Mouse (Mus musculus) heart, embryonic 16.5 days (tissue): ENCODE measurements around the gene Rplp0. TPM values are rescaled to one million over a fixed set of nuclear protein-coding genes. Genes with fewer than 3 reads are reported as not detected.
A peak's percentile ranks its signal among the peaks of the same experiment; 100 is the strongest.

Experiments
- ATAC-seq: fragments of 200-750 bp; cut with Nextera tagmentation; replicated peaks from 2 replicates; pipeline ENCODE4 v1.8.0; 2017; ENCODE audit warnings: moderate number of reproducible peaks; ENCODE audit not compliant: insufficient read depth, low FRiP score; ENCODE audit errors: extremely low read depth
- H3K27ac ChIP-seq: fragments of 300-500 bp; sonication (generic); 2 replicates; pipeline ENCODE4 v1.5.1; 2014; ENCODE audit warnings: mild to moderate bottlenecking, low read length, control low read depth, moderate library complexity
- H3K27me3 ChIP-seq: fragments of 300-500 bp; sonication (generic); 2 replicates; pipeline ENCODE4 v1.6.1; 2014; ENCODE audit warnings: low read length, mixed read lengths; ENCODE audit not compliant: control insufficient read depth, insufficient read depth
- H3K36me3 ChIP-seq: fragments of 300-500 bp; sonication (generic); 2 replicates; pipeline ENCODE4 v1.6.1; 2014; ENCODE audit not compliant: control insufficient read depth, insufficient read depth
- H3K4me1 ChIP-seq: fragments of 300-500 bp; sonication (generic); 2 replicates; pipeline ENCODE4 v1.6.1; 2014; ENCODE audit warnings: low read length, mixed read lengths; ENCODE audit not compliant: control insufficient read depth, insufficient read depth
- H3K4me2 ChIP-seq: fragments of 300-500 bp; sonication (generic); 2 replicates; pipeline ENCODE4 v1.6.1; 2014; ENCODE audit warnings: low read depth, mild to moderate bottlenecking, control low read depth, low read length
- H3K4me3 ChIP-seq: fragments of 300-500 bp; sonication (generic); 2 replicates; pipeline ENCODE4 v1.5.1; 2014; ENCODE audit warnings: mild to moderate bottlenecking, control low read depth, low read length
- H3K9ac ChIP-seq: fragments of 300-500 bp; sonication (generic); 2 replicates; pipeline ENCODE4 v1.6.1; 2014; ENCODE audit warnings: low read length, control low read depth
- H3K9me3 ChIP-seq: fragments of 300-500 bp; sonication (generic); replicated peaks from 2 replicates; pipeline ENCODE4 v1.6.1; 2016; ENCODE audit warnings: low read length; ENCODE audit not compliant: control insufficient read depth
- WGBS: fragments of 180-500 bp; shearing (Covaris S2); extraction: QIAGEN DNeasy Blood & Tissue Kit; methylation state at CpG from one replicate; pipeline ENCODE4 v1.1.7; 2014; 5-methylcytosine and 5-hydroxymethylcytosine counted together
- polyA plus RNA-seq: library from polyadenylated mRNA; unstranded; fragments of >200 nt; fragmentation: Nextera tagmentation; extraction: Ambion mirVana; gene quantifications from 2 replicates; pipeline ENCODE4 v1.2.1, GENCODE M21; 2015

Rplp0 gene
- polyA plus RNA-seq, 1 experiment from 2014 or later, result 1,003 TPM

DNA sequence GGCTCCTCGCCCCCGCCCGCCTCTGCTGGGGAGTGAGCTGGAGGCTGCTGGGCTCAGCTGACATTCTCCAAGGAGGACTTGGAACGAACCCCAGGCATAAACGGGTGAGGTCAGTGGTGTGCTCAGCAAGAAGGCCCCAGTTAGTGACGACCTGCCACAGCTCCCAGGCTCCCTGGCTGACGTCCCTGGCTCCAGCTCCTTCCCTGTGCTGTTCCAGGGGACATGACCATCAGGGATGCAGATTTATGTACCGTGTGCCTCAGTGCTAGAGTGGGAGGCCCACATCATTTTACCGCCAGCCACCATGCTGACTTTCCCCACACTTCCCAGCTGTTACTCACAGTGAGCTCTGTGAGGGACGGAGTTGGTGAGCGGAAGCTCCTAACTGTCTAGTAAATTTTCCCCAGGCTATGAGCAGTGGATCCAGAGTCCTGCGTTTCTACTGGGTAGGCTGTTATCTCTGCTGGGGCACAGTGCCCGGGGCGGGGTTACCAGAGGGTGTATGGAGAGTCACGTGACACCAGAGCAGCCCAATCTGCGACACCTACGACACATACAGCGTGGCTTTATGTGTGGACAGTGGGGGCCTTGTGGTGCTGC, 27.5 kb upstream of the Rplp0 start:
- Histone ChIP-seq H3K4me1 (peaks cover 75% of the 10 kb centered on the region), H3K9me3 (no peaks in the 10 kb centered on the region), H3K9ac (peak overlapping the region; percentile 62), H3K27ac (peak overlapping the region; percentile 87), H3K27me3 (no peaks in the 10 kb centered on the region), H3K36me3 (no peaks in the 10 kb centered on the region), H3K4me3 (peak overlapping the region; percentile 4), H3K4me2 (peak overlapping the region; percentile 38)
- peak; percentile 78 for ATAC-seq
- 18% methylated on average over 18 of the region's 18 CpGs for WGBS

- H3K27me3 ChIP-seq, result no peaks in the 10 kb centered on the region
- no peak overlapping the region for H3K4me3 ChIP-seq
- H3K9me3 ChIP-seq, result no peaks in the 10 kb centered on the region
- no peaks in the 10 kb centered on the region for H3K36me3 ChIP-seq
- H3K27ac ChIP-seq, result peak overlapping the region; percentile 79
- peak; percentile 6; the same call in 1 of the 2 replicates for ATAC-seq
- peaks cover 79% of the 10 kb centered on the region for H3K4me1 ChIP-seq
- H3K4me2 ChIP-seq, result peak overlapping the region; percentile 33
- WGBS, result 12% methylated on average over 16 of the region's 16 CpGs
- peak overlapping the region; percentile 49 for H3K9ac ChIP-seq
These were observed 25.0 kb upstream of the Rplp0 start for GRCm38 (mm10) chr5:115534290-115534731.

DNA sequence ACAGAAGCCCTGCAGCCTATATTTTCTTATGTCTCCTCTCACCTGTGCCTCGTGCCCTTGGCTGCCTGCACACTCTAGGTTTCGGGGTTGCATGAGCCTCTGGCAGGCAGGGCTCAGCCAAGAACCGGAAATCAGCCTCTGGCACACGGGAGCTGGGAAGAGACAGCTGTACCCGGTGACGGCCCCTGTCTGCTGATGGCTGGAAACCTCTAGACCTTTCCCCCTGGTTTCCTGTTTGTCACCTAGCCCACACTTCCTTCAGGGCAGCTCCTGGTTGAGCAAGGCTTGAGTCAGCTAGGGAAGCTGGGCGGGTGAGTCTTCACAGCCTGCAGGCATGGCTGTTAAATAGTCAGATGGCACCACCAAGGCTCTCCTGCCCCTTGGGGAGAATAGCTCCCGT, 24.4 kb upstream of the Rplp0 start:
- H3K9ac ChIP-seq, result peak overlapping the region; percentile 49

GRCm38 (mm10) chr5:115535635-115536034, 23.6 kb upstream of the Rplp0 start:
- H3K36me3 ChIP-seq, result no peaks in the 10 kb centered on the region
- WGBS, result 39% methylated on average over 7 of the region's 7 CpGs

More for the DNA sequence above, 24.4 kb upstream of the Rplp0 start:
- 36% methylated on average over 8 of the region's 8 CpGs for WGBS
- Histone ChIP-seq H3K27ac (peak overlapping the region; percentile 79), H3K9me3 (no peaks in the 10 kb centered on the region), H3K4me3 (no peak overlapping the region), H3K27me3 (no peaks in the 10 kb centered on the region), H3K36me3 (no peaks in the 10 kb centered on the region), H3K4me1 (peaks cover 73% of the 10 kb centered on the region), H3K4me2 (peak overlapping the region; percentile 33)
- ATAC-seq, result no peak

DNA sequence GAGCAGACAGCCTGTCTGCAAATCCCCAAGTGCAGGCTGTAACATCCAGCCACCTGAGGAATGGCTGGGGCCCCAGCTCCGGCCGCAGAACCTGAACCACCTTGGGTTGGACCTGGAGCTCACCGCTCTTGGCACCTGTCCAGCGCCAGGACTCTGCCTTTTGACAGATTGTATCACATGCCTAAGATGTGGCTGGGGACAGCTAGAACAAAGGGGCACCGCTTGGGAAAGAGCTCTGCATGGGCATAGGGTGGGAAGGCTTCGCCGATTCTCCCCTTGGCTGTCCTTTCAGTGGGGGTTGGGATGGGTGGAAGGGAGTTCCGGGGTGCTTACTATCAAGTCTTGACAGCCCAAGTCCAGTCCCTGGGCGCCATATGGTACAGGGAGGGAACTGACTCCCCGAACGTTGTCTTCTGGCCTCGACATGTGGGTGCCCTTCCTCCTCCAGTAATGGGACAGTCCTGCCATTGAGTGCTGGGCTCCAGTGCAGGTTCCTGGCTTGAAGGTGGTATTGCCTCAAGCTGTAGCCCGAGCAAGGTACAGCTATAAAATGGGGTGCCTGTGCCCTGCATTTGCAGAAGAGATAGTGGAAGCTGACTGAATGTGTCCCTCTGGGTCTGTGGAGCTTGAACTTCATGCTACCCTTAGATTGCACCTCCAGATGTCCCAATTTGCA, 21.1 kb upstream of the Rplp0 start:
- 52% methylated on average over 13 of the region's 13 CpGs for WGBS
- H3K27me3 ChIP-seq, result no peaks in the 10 kb centered on the region
- H3K27ac ChIP-seq, result peak overlapping the region; percentile 19; the same call in 1 of the 2 replicates
- H3K4me2 ChIP-seq, result peak overlapping the region; percentile 14
- H3K36me3 ChIP-seq, result no peaks in the 10 kb centered on the region
- no peaks in the 10 kb centered on the region for H3K9me3 ChIP-seq
- no peak overlapping the region for H3K4me3 ChIP-seq
- ATAC-seq, result 0 out of 2 replicates have a peak, but pooled peaks have one; percentile 4
- H3K9ac ChIP-seq, result peak overlapping the region; percentile 51; the same call in 1 of the 2 replicates
- H3K4me1 ChIP-seq, result peaks cover 51% of the 10 kb centered on the region

More at GRCm38 (mm10) chr5:115535635-115536034, 23.6 kb upstream of the Rplp0 start:
- Histone ChIP-seq H3K27me3 (no peaks in the 10 kb centered on the region), H3K9ac (peak overlapping the region; percentile 49), H3K27ac (peak overlapping the region; percentile 79), H3K4me2 (0 out of 2 replicates have a peak overlapping the region, but pooled peaks have one; percentile 4), H3K9me3 (no peaks in the 10 kb centered on the region), H3K4me3 (no peak overlapping the region), H3K4me1 (peaks cover 66% of the 10 kb centered on the region)
- no peak for ATAC-seq

DNA sequence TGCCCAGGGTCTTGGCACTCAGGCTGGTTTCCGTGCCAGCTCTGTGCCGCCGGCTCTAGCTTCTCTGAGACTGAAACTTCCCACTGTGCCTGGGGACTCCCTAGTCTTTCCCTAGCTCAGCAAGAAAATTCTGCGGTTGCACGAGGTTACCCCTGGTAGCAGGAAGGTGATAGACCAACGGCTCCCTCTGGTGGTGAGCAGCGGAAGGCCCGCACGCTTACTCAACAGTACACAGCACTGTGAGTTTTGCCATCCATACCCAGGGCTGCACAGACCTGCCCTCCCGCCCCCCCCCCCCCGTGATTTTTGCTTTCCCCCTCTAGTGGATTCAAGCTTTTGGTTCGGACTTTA, 20.6 kb upstream of the Rplp0 start:
- no peaks in the 10 kb centered on the region for H3K9me3 ChIP-seq
- H3K36me3 ChIP-seq, result no peaks in the 10 kb centered on the region
- WGBS, result under 1% methylated on average over 12 of the region's 12 CpGs
- peak overlapping the region; percentile 19; the same call in 1 of the 2 replicates for H3K27ac ChIP-seq
- no peak overlapping the region for H3K4me3 ChIP-seq
- H3K27me3 ChIP-seq, result no peaks in the 10 kb centered on the region
- peaks cover 53% of the 10 kb centered on the region for H3K4me1 ChIP-seq
- peak overlapping the region; percentile 51; the same call in 1 of the 2 replicates for H3K9ac ChIP-seq
- ATAC-seq, result peak; percentile 57
- H3K4me2 ChIP-seq, result peak overlapping the region; percentile 14

DNA sequence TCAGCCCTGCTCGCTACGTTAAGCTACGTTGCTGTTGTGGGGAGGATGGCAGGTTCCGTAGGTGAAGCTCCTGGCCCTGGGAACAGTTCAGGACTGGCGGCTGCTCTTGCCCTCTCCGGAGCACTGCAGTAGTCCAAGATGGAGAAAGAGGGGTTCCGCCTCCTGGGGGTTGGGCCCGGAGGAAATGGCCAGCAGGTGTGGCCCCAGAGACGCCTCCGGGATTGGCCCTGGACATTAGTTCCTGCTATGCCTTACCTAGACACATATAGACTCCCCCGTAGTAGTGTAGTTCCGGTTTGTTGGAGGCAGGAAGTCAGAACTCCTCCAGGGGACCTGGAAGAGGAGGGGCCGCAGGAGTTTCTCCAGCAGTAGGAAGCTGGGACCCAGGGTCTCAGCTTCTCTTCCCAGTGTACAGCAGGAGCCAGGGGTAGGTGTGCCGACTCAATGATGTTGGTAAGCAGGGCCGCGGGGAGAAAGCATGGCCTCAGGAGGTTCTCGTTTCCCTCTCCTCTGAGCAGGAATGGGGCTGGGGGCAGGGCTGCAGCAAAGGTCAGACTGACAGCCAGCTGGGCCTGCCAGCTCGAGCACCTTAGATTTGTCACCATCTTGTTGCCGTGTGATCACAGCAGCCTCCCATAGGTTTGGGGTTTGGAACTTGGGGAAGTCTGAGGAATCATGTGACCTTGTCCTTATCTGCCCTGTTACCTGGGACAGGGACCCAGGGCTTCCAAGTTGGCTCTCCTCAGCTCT, 16.5 kb upstream of the Rplp0 start:
- no peak for ATAC-seq

GRCm38 (mm10) chr5:115543509-115544253, 15.6 kb upstream of the Rplp0 start:
- peak overlapping the region; percentile 46 for H3K9ac ChIP-seq
- H3K27ac ChIP-seq, result peak overlapping the region; percentile 92
- peaks cover 32% of the 10 kb centered on the region for H3K4me1 ChIP-seq
- 16% methylated on average over 17 of the region's 17 CpGs for WGBS
- H3K4me3 ChIP-seq, result peak overlapping the region; percentile 31
- H3K27me3 ChIP-seq, result no peaks in the 10 kb centered on the region
- H3K9me3 ChIP-seq, result no peaks in the 10 kb centered on the region
- peaks cover 11% of the 10 kb centered on the region; the same call in 1 of the 2 replicates for H3K36me3 ChIP-seq
- peak overlapping the region; percentile 54 for H3K4me2 ChIP-seq
- peak; percentile 84 for ATAC-seq

More for the DNA sequence above, 16.5 kb upstream of the Rplp0 start:
- Histone ChIP-seq H3K9ac (peak overlapping the region; percentile 46), H3K4me2 (peak overlapping the region; percentile 54), H3K27me3 (no peaks in the 10 kb centered on the region), H3K27ac (peak overlapping the region; percentile 92), H3K4me3 (peak overlapping the region; percentile 18; the same call in 1 of the 2 replicates), H3K36me3 (peaks cover 9% of the 10 kb centered on the region; the same call in 1 of the 2 replicates), H3K4me1 (peaks cover 40% of the 10 kb centered on the region), H3K9me3 (no peaks in the 10 kb centered on the region)
- 48% methylated on average over 19 of the region's 19 CpGs for WGBS
